Mouse (Mus musculus): ENCODE measurements around the gene Kel. TPM values are rescaled to one million over a fixed set of nuclear protein-coding genes. Genes with fewer than 3 reads are reported as not detected.

Kel gene
- polyA plus RNA-seq (2011; ENCODE audit: insufficient read depth, insufficient read length, low replicate concordance, missing spikeins): 1,009 and 1,115 TPM in 2 replicates

DNA sequence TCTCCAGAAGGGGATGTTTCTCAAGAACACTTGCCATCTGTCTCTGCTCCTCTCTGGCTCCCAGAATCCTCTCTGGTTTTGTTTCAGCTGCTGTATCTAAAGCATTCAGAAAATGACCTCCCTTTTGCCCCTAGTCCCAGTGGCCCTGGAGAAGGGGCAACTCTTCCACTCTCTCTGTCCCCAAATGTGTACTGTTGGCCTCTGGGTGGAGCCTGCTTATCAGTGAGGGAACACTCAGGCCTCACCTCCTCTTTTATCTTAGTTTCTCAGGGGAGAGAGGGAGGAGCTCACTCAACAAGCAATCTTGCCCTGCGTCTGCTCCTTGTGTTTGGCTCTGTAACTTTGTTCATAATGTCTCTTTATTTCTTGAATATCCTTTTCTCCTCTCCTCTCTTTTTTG lies at the start of gene Kel:
Gene Kel, minus strand, starts transcription at position 217 of the 400 bp plus-strand sequence.
- WGBS: 45% methylated on average over 1 of the region's 1 CpGs
- Histone ChIP-seq H3K27ac (ENCODE audit: control insufficient read depth, insufficient read depth, low read depth, low read length, poor library complexity) (peak within 1 kb of the TSS; percentile 76), H3K4me1 (ENCODE audit: control insufficient read depth, insufficient read depth, low read length) (no peaks in the 10 kb centered on the region; the same call in 1 of the 2 replicates), H3K4me3 (replicated peaks; ENCODE audit: control insufficient read depth, low read depth, low read length) (peak within 1 kb of the TSS; percentile 90)
- TF ChIP-seq CTCF (IDR thresholded peaks at IDR 0.05; ENCODE audit: control insufficient read depth, insufficient read depth, low read length) (no peak), POLR2A (IDR thresholded peaks at IDR 0.05; ENCODE audit: borderline replicate concordance, control insufficient read depth, low read depth, low read length) (peak; percentile 43; the same call in 1 of the 2 replicates)

DNA sequence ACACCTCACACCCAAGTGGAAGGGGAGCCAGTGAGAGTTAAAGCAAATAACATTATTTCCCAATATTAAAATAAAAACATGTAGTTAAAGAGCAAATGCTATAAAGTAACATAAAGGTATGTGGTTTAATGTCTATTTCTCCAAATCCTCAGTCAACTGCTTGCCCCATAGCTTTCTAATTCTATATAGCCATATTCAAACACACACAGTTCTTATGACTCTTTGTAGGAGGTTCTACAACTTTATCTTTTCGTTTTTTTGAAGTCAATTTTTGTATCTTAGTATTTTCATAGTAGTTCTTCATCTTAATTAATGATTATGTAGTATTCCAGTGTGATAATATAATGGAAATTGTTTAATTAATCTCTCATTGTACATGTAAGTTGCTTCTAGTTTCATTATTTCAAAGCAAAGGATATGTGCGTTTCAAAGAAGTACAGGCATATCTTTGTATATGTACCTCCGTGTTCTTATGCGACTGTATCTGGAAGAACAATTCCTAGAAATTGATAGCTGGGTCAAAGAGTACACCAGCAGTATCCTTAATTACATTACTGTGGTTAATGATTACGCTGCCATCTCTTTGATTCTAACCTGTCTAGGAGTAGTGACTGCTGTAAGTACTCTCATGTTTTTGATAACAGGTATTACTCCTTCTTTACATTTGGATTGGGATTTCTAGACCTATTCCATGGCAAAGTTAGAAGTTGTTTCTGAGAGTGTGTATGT lies 40.7 kb upstream of the Kel start:
- Histone ChIP-seq H3K27ac (ENCODE audit: control insufficient read depth, insufficient read depth, low read depth, low read length, poor library complexity) (no peak overlapping the region), H3K4me3 (replicated peaks; ENCODE audit: control insufficient read depth, low read depth, low read length) (no peak overlapping the region), H3K4me1 (ENCODE audit: control insufficient read depth, insufficient read depth, low read length) (no peaks in the 10 kb centered on the region)
- 71% methylated on average over 5 of the region's 5 CpGs for WGBS
- TF ChIP-seq POLR2A (IDR thresholded peaks at IDR 0.05; ENCODE audit: borderline replicate concordance, control insufficient read depth, low read depth, low read length): no peak
- no peak for TF ChIP-seq CTCF (IDR thresholded peaks at IDR 0.05; ENCODE audit: control insufficient read depth, insufficient read depth, low read length)

DNA sequence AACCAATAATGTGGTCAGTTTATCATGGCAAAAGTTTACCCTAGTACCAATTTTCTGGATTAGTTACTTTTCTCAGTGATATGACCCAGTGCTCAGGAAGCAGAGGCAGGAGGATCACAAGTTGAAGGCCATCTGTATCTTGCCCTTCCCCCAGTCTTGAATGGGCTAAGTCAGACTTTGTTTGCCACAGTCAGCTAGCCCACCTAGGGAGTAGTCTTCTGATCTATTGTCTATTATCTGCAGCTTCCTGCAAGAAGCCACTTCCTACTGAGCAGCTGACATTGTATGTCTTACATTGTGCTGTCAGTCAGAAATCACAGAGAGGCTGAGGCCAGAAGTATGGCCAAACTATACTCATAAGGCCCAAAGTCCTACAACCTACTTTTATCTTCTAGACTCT lies 37.0 kb upstream of the Kel start:
- H3K4me3 ChIP-seq (replicated peaks; ENCODE audit: control insufficient read depth, low read depth, low read length): no peak overlapping the region
- no peak overlapping the region for H3K27ac ChIP-seq (ENCODE audit: control insufficient read depth, insufficient read depth, low read depth, low read length, poor library complexity)
- H3K4me1 ChIP-seq (ENCODE audit: control insufficient read depth, insufficient read depth, low read length): no peaks in the 10 kb centered on the region
- TF ChIP-seq CTCF (IDR thresholded peaks at IDR 0.05; ENCODE audit: control insufficient read depth, insufficient read depth, low read length) (no peak), POLR2A (IDR thresholded peaks at IDR 0.05; ENCODE audit: borderline replicate concordance, control insufficient read depth, low read depth, low read length) (no peak)

DNA sequence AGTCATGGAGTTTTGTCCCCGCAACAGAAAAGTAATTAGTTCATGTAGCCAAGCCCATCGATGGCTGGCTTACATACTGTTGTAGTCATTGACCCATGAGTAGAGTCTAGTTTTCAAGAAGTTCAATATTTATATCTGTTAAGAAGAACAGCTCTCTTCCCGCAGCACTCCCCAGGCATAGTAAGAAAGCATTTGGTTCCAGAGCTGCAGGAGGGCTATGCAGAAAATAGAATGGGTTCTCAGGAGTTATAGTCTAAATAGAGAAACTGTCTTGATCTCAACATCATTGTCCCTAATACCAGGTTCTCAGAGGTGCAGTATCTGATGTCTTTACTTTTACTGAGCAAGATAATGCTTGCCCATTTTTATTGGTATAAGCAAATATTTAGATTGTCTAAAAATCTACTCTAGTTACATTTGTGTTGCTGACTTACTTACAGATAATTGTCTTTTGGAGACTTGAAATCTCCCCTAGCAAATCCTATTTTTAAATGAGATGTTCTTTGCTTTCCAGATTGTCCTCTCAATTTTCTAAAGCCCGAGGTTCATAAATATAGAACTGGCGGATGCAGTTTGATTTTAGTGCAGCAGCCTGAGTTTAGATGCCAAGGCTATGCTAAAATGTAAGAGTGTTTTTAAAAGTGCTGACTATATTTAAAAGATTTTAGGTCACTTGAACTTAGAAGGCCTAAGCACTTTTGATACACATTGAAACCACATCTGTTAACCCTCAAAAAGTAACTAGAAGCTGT lies 30.8 kb upstream of the Kel start:
- no peak overlapping the region for H3K4me3 ChIP-seq (replicated peaks; ENCODE audit: control insufficient read depth, low read depth, low read length)
- no peaks in the 10 kb centered on the region for H3K4me1 ChIP-seq (ENCODE audit: control insufficient read depth, insufficient read depth, low read length)
- TF ChIP-seq POLR2A (IDR thresholded peaks at IDR 0.05; ENCODE audit: borderline replicate concordance, control insufficient read depth, low read depth, low read length) (no peak), CTCF (IDR thresholded peaks at IDR 0.05; ENCODE audit: control insufficient read depth, insufficient read depth, low read length) (no peak)
- WGBS: 88% methylated on average over 5 of the region's 5 CpGs
- no peak overlapping the region for H3K27ac ChIP-seq (ENCODE audit: control insufficient read depth, insufficient read depth, low read depth, low read length, poor library complexity)

DNA sequence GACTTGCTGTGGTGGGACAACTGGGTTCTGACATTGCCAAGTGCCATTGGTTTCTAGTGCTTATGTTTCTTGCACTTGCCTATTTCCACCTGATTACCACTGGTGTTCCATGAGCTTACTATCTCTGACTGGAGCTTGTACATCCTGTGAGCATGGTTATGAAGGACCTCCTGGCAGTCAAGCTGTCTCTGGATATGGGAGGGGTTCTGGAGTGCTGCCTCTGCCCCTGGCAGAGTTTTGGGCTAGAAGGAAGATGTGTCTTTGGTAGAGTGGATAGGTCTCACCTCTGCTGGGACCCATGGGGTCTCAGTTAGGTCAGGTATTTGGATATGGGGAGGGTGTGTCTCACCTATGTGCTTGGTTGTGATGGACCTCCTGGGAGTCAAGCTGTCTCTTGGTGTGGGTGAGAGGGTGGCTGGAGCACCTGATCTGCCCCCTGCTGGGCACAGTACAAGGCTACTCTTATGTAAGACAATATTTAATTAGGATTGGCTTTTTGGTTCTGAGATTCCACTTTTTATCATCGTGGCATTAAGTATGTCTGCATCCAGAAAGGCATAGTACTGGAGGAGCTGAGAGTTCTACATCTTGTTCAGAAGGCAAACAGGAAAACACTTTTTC lies 24.0 kb upstream of the Kel start:
- Histone ChIP-seq H3K27ac (ENCODE audit: control insufficient read depth, insufficient read depth, low read depth, low read length, poor library complexity) (no peak overlapping the region), H3K4me1 (ENCODE audit: control insufficient read depth, insufficient read depth, low read length) (no peaks in the 10 kb centered on the region), H3K4me3 (replicated peaks; ENCODE audit: control insufficient read depth, low read depth, low read length) (no peak overlapping the region)
- WGBS: 58% methylated on average over 1 of the region's 1 CpGs
- TF ChIP-seq POLR2A (IDR thresholded peaks at IDR 0.05; ENCODE audit: borderline replicate concordance, control insufficient read depth, low read depth, low read length) (no peak), CTCF (IDR thresholded peaks at IDR 0.05; ENCODE audit: control insufficient read depth, insufficient read depth, low read length) (peak; percentile 45; the same call in 1 of the 2 replicates)

DNA sequence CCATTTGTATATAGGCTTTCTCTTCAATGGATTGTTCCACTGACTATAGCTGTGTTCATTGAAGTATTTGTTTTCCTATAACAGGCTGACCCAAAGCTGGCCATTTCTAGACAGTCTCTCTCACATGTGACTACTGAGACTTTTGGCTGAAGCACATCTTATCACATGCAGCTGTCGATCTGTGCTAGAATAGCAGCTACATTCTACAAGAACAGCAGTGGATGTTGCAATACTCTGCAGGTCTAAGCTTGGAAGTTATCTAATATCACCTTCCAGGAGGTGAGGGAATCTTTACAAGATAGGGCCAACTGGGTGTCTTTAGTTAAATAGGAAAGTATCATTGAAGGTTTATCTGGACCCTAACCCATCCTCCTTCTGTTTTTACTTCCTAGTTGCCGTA lies 17.3 kb upstream of the Kel start:
- no peak overlapping the region for H3K4me3 ChIP-seq (replicated peaks; ENCODE audit: control insufficient read depth, low read depth, low read length)
- 64% methylated on average over 2 of the region's 2 CpGs for WGBS
- H3K4me1 ChIP-seq (ENCODE audit: control insufficient read depth, insufficient read depth, low read length): no peaks in the 10 kb centered on the region
- no peak overlapping the region for H3K27ac ChIP-seq (ENCODE audit: control insufficient read depth, insufficient read depth, low read depth, low read length, poor library complexity)
- TF ChIP-seq POLR2A (IDR thresholded peaks at IDR 0.05; ENCODE audit: borderline replicate concordance, control insufficient read depth, low read depth, low read length) (no peak), CTCF (IDR thresholded peaks at IDR 0.05; ENCODE audit: control insufficient read depth, insufficient read depth, low read length) (no peak)

DNA sequence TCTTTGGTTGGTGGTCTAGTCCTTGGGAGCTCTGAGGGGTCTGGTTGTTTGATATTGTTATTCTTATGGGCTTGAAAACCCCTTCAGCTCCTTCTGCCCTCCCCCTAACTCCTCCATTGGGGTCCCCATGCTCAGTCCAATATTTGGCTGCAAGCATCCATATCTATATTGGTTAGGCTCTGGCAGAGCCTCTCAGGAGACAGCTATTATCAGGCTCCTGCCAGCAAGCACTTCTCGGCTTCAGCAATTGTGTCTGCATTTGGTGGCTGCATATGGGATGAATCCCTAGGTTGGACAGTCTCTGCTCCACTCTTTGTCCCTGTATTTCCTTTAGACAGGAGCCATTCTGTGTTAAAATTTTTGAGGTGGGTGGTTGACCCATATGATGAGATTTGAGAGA lies 6.1 kb upstream of the Kel start:
- Histone ChIP-seq H3K4me3 (replicated peaks; ENCODE audit: control insufficient read depth, low read depth, low read length) (no peak overlapping the region), H3K27ac (ENCODE audit: control insufficient read depth, insufficient read depth, low read depth, low read length, poor library complexity) (no peak overlapping the region), H3K4me1 (ENCODE audit: control insufficient read depth, insufficient read depth, low read length) (no peaks in the 10 kb centered on the region; the same call in 1 of the 2 replicates)
- 60% methylated on average over 1 of the region's 1 CpGs for WGBS
- TF ChIP-seq CTCF (IDR thresholded peaks at IDR 0.05; ENCODE audit: control insufficient read depth, insufficient read depth, low read length) (no peak), POLR2A (IDR thresholded peaks at IDR 0.05; ENCODE audit: borderline replicate concordance, control insufficient read depth, low read depth, low read length) (no peak)

DNA sequence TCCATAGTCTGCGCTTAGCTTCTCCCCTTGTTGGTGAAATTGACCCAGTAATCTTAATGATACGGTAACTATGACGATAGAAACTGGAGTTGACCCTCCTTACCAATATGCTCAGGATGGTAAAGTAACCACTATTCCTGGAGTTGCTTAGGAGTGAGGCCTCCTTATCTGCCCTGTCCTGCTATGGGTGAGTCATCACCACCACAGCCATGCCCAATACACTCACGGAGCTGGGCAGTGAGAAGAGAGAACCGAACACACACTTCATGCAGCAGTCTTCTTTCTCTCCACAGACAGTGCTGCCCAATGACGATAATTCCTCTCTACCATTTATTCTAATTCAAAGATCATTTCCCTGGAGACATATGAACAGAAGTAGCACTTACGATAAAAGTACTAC lies 2.1 kb upstream of the Kel start:
- Histone ChIP-seq H3K4me3 (replicated peaks; ENCODE audit: control insufficient read depth, low read depth, low read length) (no peak overlapping the region), H3K27ac (ENCODE audit: control insufficient read depth, insufficient read depth, low read depth, low read length, poor library complexity) (peak overlapping the region; percentile 9; the same call in 1 of the 2 replicates), H3K4me1 (ENCODE audit: control insufficient read depth, insufficient read depth, low read length) (no peaks in the 10 kb centered on the region; the same call in 1 of the 2 replicates)
- no peak for TF ChIP-seq POLR2A (IDR thresholded peaks at IDR 0.05; ENCODE audit: borderline replicate concordance, control insufficient read depth, low read depth, low read length)
- TF ChIP-seq CTCF (IDR thresholded peaks at IDR 0.05; ENCODE audit: control insufficient read depth, insufficient read depth, low read length): no peak
- 66% methylated on average over 7 of the region's 7 CpGs for WGBS
